Mouse (Mus musculus) midbrain, embryonic 16.5 days (tissue): Measurements from ENCODE around the gene Gm11568. TPM values are rescaled to one million over a fixed set of nuclear protein-coding genes. Genes with fewer than 3 reads are reported as not detected.
"Not testable (repeated sequence)": the region's sequence is repeated elsewhere in the genome, so short reads cannot be mapped to it uniquely, and the experiment has no call there.

Source experiments
- ATAC-seq: fragments of 200-750 bp; cut with Nextera tagmentation; 2 replicates; pipeline ENCODE4 v1.8.0; 2017; ENCODE audit warnings: moderate TSS enrichment
- H3K27ac ChIP-seq: fragments of 300-500 bp; sonication (generic); 2 replicates; pipeline ENCODE4 v1.5.1; 2014; ENCODE audit warnings: mild to moderate bottlenecking, low read length, mixed read lengths
- H3K27me3 ChIP-seq: fragments of 300-500 bp; sonication (generic); 2 replicates; pipeline ENCODE4 v1.6.1; 2014; ENCODE audit warnings: low read depth, low read length, mixed read lengths; ENCODE audit not compliant: control insufficient read depth, insufficient read depth
- H3K36me3 ChIP-seq: fragments of 300-500 bp; sonication (generic); 2 replicates; pipeline ENCODE4 v1.6.1; 2014; ENCODE audit warnings: mild to moderate bottlenecking, low read length, moderate library complexity, mixed read lengths; ENCODE audit not compliant: control insufficient read depth, insufficient read depth
- H3K4me1 ChIP-seq: fragments of 300-500 bp; sonication (generic); 2 replicates; pipeline ENCODE4 v1.6.1; 2014; ENCODE audit warnings: mild to moderate bottlenecking, low read length, mixed read lengths; ENCODE audit not compliant: control insufficient read depth, insufficient read depth
- H3K4me2 ChIP-seq: fragments of 300-500 bp; sonication (generic); 2 replicates; pipeline ENCODE4 v1.6.1; 2014; ENCODE audit warnings: mild to moderate bottlenecking, low read length, mixed read lengths
- H3K4me3 ChIP-seq: fragments of 300-500 bp; sonication (generic); 2 replicates; pipeline ENCODE4 v1.5.1; 2014; ENCODE audit warnings: low read depth, mild to moderate bottlenecking, low read length, moderate library complexity, mixed read lengths
- H3K9ac ChIP-seq: fragments of 300-500 bp; sonication (generic); 2 replicates; pipeline ENCODE4 v1.6.1; 2014; ENCODE audit warnings: low read depth, low read length, mixed read lengths
- H3K9me3 ChIP-seq: fragments of 300-500 bp; sonication (generic); replicated peaks from 2 replicates; pipeline ENCODE4 v1.6.1; 2014; ENCODE audit warnings: mild to moderate bottlenecking, low read length, mixed read lengths; ENCODE audit not compliant: control insufficient read depth, poor library complexity, severe bottlenecking
- WGBS: fragments of 180-500 bp; shearing (Covaris S2); extraction: QIAGEN DNeasy Blood & Tissue Kit; methylation state at CpG from one replicate; pipeline ENCODE4 v1.1.7; 2014; 5-methylcytosine and 5-hydroxymethylcytosine counted together
- polyA plus RNA-seq: library from polyadenylated mRNA; unstranded; fragments of >200 nt; fragmentation: Nextera tagmentation; extraction: Ambion mirVana; gene quantifications from 2 replicates; pipeline ENCODE4 v1.2.1, GENCODE M21; 2015

Gm11568 gene
- polyA plus RNA-seq, 1 experiment from 2014 or later: not detected

- not testable (repeated sequence) for H3K27me3 ChIP-seq, H3K4me3 ChIP-seq, H3K9me3 ChIP-seq, H3K4me2 ChIP-seq, H3K9ac ChIP-seq, ATAC-seq, H3K36me3 ChIP-seq, H3K4me1 ChIP-seq, H3K27ac ChIP-seq
- WGBS: 70% methylated on average over 1 of the region's 1 CpGs
Observed at GRCm38 (mm10) chr11:99864176-99864575, 6.5 kb downstream of the Gm11568 start, which contains the start of gene Gm11559. Gm11559 (plus strand) TSS chr11:99864476.

DNA sequence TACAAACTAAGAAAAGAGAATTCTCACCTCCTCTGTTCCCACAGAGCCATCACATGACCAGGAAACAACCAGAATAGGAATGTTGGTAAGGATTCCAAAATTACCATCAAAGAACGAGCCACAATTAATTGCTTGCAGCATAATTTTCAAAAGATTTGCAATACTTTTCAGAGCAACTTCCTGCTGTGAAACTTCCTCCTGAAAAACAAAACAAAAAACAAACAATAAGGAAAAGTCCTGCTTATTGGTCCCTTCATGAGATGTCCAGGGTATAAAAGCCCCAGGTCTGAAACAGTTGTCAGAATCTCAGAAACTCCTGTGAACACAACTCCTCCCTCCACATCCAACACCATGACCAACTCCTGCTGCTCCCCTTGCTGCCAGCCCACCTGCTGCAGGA, 15.4 kb downstream of the Gm11568 start, which contains the start of gene Krtap9-1:
TSS of gene Krtap9-1 (plus strand) at position 301 of the 400 bp plus-strand sequence.
- not testable (repeated sequence) for ATAC-seq, H3K36me3 ChIP-seq, H3K4me3 ChIP-seq, H3K4me1 ChIP-seq, H3K9me3 ChIP-seq, H3K27ac ChIP-seq, H3K27me3 ChIP-seq, H3K9ac ChIP-seq, H3K4me2 ChIP-seq
- WGBS: 92% methylated on average over 1 of the region's 1 CpGs

- H3K4me2 ChIP-seq, H3K36me3 ChIP-seq, ATAC-seq, H3K4me1 ChIP-seq, H3K27me3 ChIP-seq, H3K9me3 ChIP-seq, H3K27ac ChIP-seq, H3K9ac ChIP-seq, H3K4me3 ChIP-seq: not testable (repeated sequence)
- 52% methylated on average over 1 of the region's 1 CpGs for WGBS
Observed at GRCm38 (mm10) chr11:99878887-99879286, 21.2 kb downstream of the Gm11568 start, which contains the start of gene Gm11567. Gm11567 (plus strand) TSS chr11:99879187.

- H3K4me1 ChIP-seq: no peaks in the 10 kb centered on the region
Observed at GRCm38 (mm10) chr11:99907620-99908019, 49.9 kb downstream of the Gm11568 start, which contains the start of gene Krtap31-1. Krtap31-1 (plus strand) TSS chr11:99907920.

More at GRCm38 (mm10) chr11:99907620-99908019, 49.9 kb downstream of the Gm11568 start, which contains the start of gene Krtap31-1:
- H3K27ac ChIP-seq: no peak within 1 kb of the TSS
- H3K27me3 ChIP-seq: no peaks in the 10 kb centered on the region
- H3K4me3 ChIP-seq: no peak within 1 kb of the TSS
- H3K4me2 ChIP-seq: no peak within 1 kb of the TSS
- ATAC-seq: no peak
- 86% methylated on average over 2 of the region's 2 CpGs for WGBS
- H3K9ac ChIP-seq: no peak within 1 kb of the TSS
- H3K9me3 ChIP-seq: no peaks in the 10 kb centered on the region
- no peaks in the 10 kb centered on the region for H3K36me3 ChIP-seq

Other genes with a start within 250 kb of the Gm11568 start
- not detected in 2 replicates for gene Gm11937, start 247.7 kb upstream of the Gm11568 start, polyA plus RNA-seq
- not detected in 2 replicates for gene Krtap2-4, start 243.1 kb upstream of the Gm11568 start, polyA plus RNA-seq
- gene Gm11562, start 237.5 kb upstream of the Gm11568 start, polyA plus RNA-seq: not detected in 2 replicates
- gene Krtap4-1, start 229.7 kb upstream of the Gm11568 start, polyA plus RNA-seq: not detected in 2 replicates
- 0.25 TPM in 1 of 2 replicates, not detected in the other for gene Krtap4-2, start 222.8 kb upstream of the Gm11568 start, polyA plus RNA-seq
- gene Krtap4-7, start 213.8 kb upstream of the Gm11568 start, polyA plus RNA-seq: not detected in 2 replicates
- not detected in 2 replicates for gene Gm11555, start 207.7 kb upstream of the Gm11568 start, polyA plus RNA-seq
- gene Gm11563, start 199.0 kb upstream of the Gm11568 start, polyA plus RNA-seq: not detected in 2 replicates
- gene Krtap4-6, start 192.0 kb upstream of the Gm11568 start, polyA plus RNA-seq: not detected in 2 replicates
- gene Gm14190, start 167.2 kb upstream of the Gm11568 start, polyA plus RNA-seq: not detected in 2 replicates
- gene Gm14180, start 123.6 kb upstream of the Gm11568 start, polyA plus RNA-seq: not detected in 2 replicates
- gene Gm11595, start 85.0 kb upstream of the Gm11568 start, polyA plus RNA-seq: not detected in 2 replicates
- gene Krtap4-8, start 77.2 kb upstream of the Gm11568 start, polyA plus RNA-seq: not detected in 2 replicates
- not detected in 2 replicates for gene Krtap4-9, start 72.7 kb upstream of the Gm11568 start, polyA plus RNA-seq
- not detected in 2 replicates for gene Gm11596, start 64.5 kb upstream of the Gm11568 start, polyA plus RNA-seq
- gene Gm11569, start 59.0 kb upstream of the Gm11568 start, polyA plus RNA-seq: not detected in 2 replicates
- gene Gm11554, start 53.5 kb upstream of the Gm11568 start, polyA plus RNA-seq: not detected in 2 replicates
- gene Krtap4-13, start 48.0 kb upstream of the Gm11568 start, polyA plus RNA-seq: not detected in 2 replicates
- not detected in 2 replicates for gene Gm11564, start 42.3 kb upstream of the Gm11568 start, polyA plus RNA-seq
- not detected in 2 replicates for gene 2300003K06Rik, start 19.9 kb upstream of the Gm11568 start, polyA plus RNA-seq
- not detected in 2 replicates for gene Krtap4-16, start 6.3 kb upstream of the Gm11568 start, polyA plus RNA-seq
- gene Gm11559, start 6.6 kb downstream of the Gm11568 start, polyA plus RNA-seq: not detected in 2 replicates
- gene Krtap9-1, start 15.5 kb downstream of the Gm11568 start, polyA plus RNA-seq: not detected in 2 replicates
- gene Gm11567, start 21.3 kb downstream of the Gm11568 start, polyA plus RNA-seq: not detected in 2 replicates
- not detected in 2 replicates for gene Krtap31-1, start 50.0 kb downstream of the Gm11568 start, polyA plus RNA-seq
- not detected in 2 replicates for gene Gm11565, start 56.8 kb downstream of the Gm11568 start, polyA plus RNA-seq
- gene Krtap31-2, start 78.4 kb downstream of the Gm11568 start, polyA plus RNA-seq: not detected in 2 replicates
- not detected in 2 replicates for gene Krtap9-5, start 90.6 kb downstream of the Gm11568 start, polyA plus RNA-seq
- gene Krtap29-1, start 121.1 kb downstream of the Gm11568 start, polyA plus RNA-seq: not detected in 2 replicates
- gene Krtap16-1, start 128.7 kb downstream of the Gm11568 start, polyA plus RNA-seq: 0.17 TPM in 1 of 2 replicates, not detected in the other
- 0.84 and 1.4 TPM in 2 replicates for gene Krtap17-1, start 136.1 kb downstream of the Gm11568 start, polyA plus RNA-seq
- gene Krt33a, start 158.3 kb downstream of the Gm11568 start, polyA plus RNA-seq: not detected in 2 replicates
- gene Krt33b, start 172.0 kb downstream of the Gm11568 start, polyA plus RNA-seq: 0.11 TPM in 1 of 2 replicates, not detected in the other
- gene Krt34, start 183.6 kb downstream of the Gm11568 start, polyA plus RNA-seq: not detected in 2 replicates
- not detected in 2 replicates for gene Krt31, start 192.6 kb downstream of the Gm11568 start, polyA plus RNA-seq
- gene Krt32, start 230.3 kb downstream of the Gm11568 start, polyA plus RNA-seq: not detected in 2 replicates
- gene Krt35, start 238.3 kb downstream of the Gm11568 start, polyA plus RNA-seq: not detected in 2 replicates
- not detected in 2 replicates for gene Krt36, start 247.7 kb downstream of the Gm11568 start, polyA plus RNA-seq